Mouse (Mus musculus): Measurements from ENCODE around the gene Polr2e.
A peak's percentile ranks its signal among the peaks of the same experiment; 100 is the strongest.

Polr2e gene

GRCm38 (mm10) chr10:80035148-80035547 lies 4.4 kb downstream of the Polr2e start:
- DNase-seq (ENCODE audit: low spot score) = no peak

- peak; percentile 65 for DNase-seq (ENCODE audit: low spot score)
Measured at GRCm38 (mm10) chr10:80033511-80034391, 5.8 kb downstream of the Polr2e start.

GRCm38 (mm10) chr10:80032799-80033480 lies 6.7 kb downstream of the Polr2e start:
- no peak for DNase-seq (ENCODE audit: low spot score)

- no peak for DNase-seq (ENCODE audit: low spot score)
Measured at GRCm38 (mm10) chr10:80030736-80031135, 8.9 kb downstream of the Polr2e start.

- no peak for DNase-seq (ENCODE audit: low spot score)
Measured at GRCm38 (mm10) chr10:80030191-80030590, 9.4 kb downstream of the Polr2e start.

GRCm38 (mm10) chr10:80028521-80028846 lies 11.1 kb downstream of the Polr2e start:
- no peak for DNase-seq (ENCODE audit: low spot score)

- no peak for DNase-seq (ENCODE audit: low spot score)
Measured at GRCm38 (mm10) chr10:80027681-80028520, 11.7 kb downstream of the Polr2e start.

GRCm38 (mm10) chr10:80025889-80026288 lies 13.7 kb downstream of the Polr2e start:
- DNase-seq (ENCODE audit: low spot score) = peak; percentile 65

GRCm38 (mm10) chr10:80025463-80025862 lies 14.1 kb downstream of the Polr2e start:
- DNase-seq (ENCODE audit: low spot score) = no peak

- no peak for DNase-seq (ENCODE audit: low spot score)
Measured at GRCm38 (mm10) chr10:80025044-80025347, 14.6 kb downstream of the Polr2e start.

GRCm38 (mm10) chr10:80024229-80025043 lies 15.2 kb downstream of the Polr2e start:
- no peak for DNase-seq (ENCODE audit: low spot score)

GRCm38 (mm10) chr10:80023758-80024157 lies 15.8 kb downstream of the Polr2e start:
- DNase-seq (ENCODE audit: low spot score) = no peak

- DNase-seq (ENCODE audit: low spot score) = no peak
Measured at GRCm38 (mm10) chr10:80022806-80023205, 16.8 kb downstream of the Polr2e start.

- no peak for DNase-seq (ENCODE audit: low spot score)
Measured at GRCm38 (mm10) chr10:80022164-80022563, 17.4 kb downstream of the Polr2e start.

GRCm38 (mm10) chr10:80021320-80021641 lies 18.3 kb downstream of the Polr2e start:
- no peak for DNase-seq (ENCODE audit: low spot score)

GRCm38 (mm10) chr10:80020603-80021319 lies 18.8 kb downstream of the Polr2e start:
- no peak for DNase-seq (ENCODE audit: low spot score)

GRCm38 (mm10) chr10:80020191-80020590 lies 19.4 kb downstream of the Polr2e start:
- no peak for DNase-seq (ENCODE audit: low spot score)

- DNase-seq (ENCODE audit: low spot score) = peak; percentile 73
Measured at GRCm38 (mm10) chr10:80019471-80020131, 20.0 kb downstream of the Polr2e start.

- no peak for DNase-seq (ENCODE audit: low spot score)
Measured at GRCm38 (mm10) chr10:80018739-80019297, 20.8 kb downstream of the Polr2e start.

- no peak for DNase-seq (ENCODE audit: low spot score)
Measured at GRCm38 (mm10) chr10:80017771-80018170, 21.8 kb downstream of the Polr2e start.

Data from embryo, embryonic 10 days (tissue).